Mouse (Mus musculus): ENCODE data around the gene Efcab12. TPM values are rescaled to one million over a fixed set of nuclear protein-coding genes. Genes with fewer than 3 reads are reported as not detected.
"Not testable (repeated sequence)": the region's sequence is repeated elsewhere in the genome, so short reads cannot be mapped to it uniquely, and the experiment has no call there.

The Efcab12 gene
- polyA plus RNA-seq, 1 experiment from 2014 or later: 0.53 TPM

DNA sequence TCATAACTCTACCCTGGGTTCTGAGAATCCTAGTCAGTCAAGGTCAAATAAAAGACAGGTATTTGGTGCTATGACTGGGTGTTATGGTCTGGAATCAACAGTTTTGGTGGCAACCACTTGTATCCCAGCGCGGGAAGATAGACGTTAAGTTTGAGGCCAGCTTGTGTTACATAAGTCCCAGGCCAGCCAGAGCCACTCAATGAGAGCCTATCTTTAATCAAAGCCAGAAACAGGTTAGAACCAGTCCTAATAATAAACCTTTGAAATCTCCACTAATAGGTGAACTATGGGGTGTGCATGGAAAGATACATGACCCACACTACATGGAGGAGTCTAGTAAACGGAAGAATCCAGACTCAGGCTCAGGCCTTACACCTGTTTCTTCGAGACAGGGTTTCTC, 533 bp upstream of the Efcab12 start:
- H3K27ac ChIP-seq: peak overlapping the region; percentile 48; the same call in 1 of the 2 replicates
- WGBS: 61% methylated on average over 5 of the region's 5 CpGs
- peaks cover 22% of the 10 kb centered on the region for H3K36me3 ChIP-seq
- no peaks in the 10 kb centered on the region for H3K27me3 ChIP-seq
- peak overlapping the region; percentile 85 for H3K4me2 ChIP-seq
- H3K9me3 ChIP-seq (replicated peaks): no peaks in the 10 kb centered on the region
- ATAC-seq (replicated peaks; ENCODE audit: insufficient number of reproducible peaks, insufficient read depth, low FRiP score, low read depth): no peak
- H3K4me1 ChIP-seq (replicated peaks): peaks cover 12% of the 10 kb centered on the region
- H3K9ac ChIP-seq: no peak overlapping the region
- peak overlapping the region; percentile 54 for H3K4me3 ChIP-seq

DNA sequence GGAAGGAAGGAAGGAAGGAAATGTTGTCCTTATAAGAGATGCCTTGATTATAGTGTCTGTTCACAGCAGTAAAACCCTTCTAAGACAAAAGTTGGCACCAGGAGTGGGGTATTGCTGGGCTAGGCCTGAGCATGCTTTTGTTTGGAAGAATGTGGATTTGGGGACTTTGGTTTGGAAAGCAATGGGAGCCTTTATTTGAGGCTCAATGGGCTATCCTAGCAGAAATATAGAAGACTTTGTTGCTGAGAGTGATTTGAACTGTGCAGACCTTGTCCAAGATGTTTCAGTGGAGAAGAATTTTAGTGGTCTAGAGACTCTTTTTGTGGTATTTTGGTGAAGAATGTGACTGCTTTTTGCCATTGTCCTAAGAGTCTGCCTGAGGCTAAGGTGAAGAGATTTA, 4.4 kb downstream of the Efcab12 start:
- H3K9me3 ChIP-seq (replicated peaks): no peaks in the 10 kb centered on the region
- H3K9ac ChIP-seq: no peak overlapping the region
- H3K4me1 ChIP-seq (replicated peaks): peaks cover 12% of the 10 kb centered on the region
- ATAC-seq (replicated peaks; ENCODE audit: insufficient number of reproducible peaks, insufficient read depth, low FRiP score, low read depth): no peak
- H3K27ac ChIP-seq: no peak overlapping the region
- no peak overlapping the region for H3K4me2 ChIP-seq
- H3K36me3 ChIP-seq: no peaks in the 10 kb centered on the region
- H3K27me3 ChIP-seq: no peaks in the 10 kb centered on the region
- H3K4me3 ChIP-seq: no peak overlapping the region

DNA sequence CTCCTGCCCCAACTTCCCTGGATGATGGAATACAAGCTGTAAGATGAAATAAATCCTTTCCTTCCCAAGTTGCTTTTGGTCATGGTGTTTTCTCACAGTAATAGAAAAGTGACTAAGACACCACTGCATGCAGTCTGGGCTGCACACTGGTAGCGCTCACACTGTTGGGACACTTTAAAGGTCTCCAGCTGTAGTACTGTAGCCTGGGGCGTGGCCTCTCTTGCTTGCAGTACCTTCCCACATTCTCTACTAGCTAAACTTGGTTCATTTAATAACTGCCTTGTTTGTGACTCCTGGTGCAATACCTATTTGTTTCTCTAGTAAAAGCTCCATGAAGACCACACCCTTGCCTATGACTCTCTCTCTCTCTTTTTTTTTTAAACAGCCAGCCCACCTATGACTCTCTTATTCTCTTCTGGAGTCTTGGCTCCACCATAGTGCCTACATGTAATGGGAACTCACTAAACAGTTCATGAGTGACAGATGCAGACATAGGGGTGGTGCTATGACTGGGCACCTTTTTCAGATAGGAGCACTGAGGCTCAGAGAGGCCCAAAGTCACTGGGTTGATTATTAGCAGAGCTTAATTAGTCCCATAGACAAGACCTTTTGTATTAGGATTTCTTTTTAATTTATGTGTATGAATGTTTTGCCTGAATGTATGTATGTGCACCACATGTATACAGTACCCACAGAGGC, 5.9 kb downstream of the Efcab12 start:
- Histone ChIP-seq H3K4me3 (no peak overlapping the region), H3K36me3 (no peaks in the 10 kb centered on the region), H3K4me1 (replicated peaks) (no peaks in the 10 kb centered on the region), H3K9me3 (replicated peaks) (no peaks in the 10 kb centered on the region), H3K4me2 (no peak overlapping the region), H3K27me3 (no peaks in the 10 kb centered on the region), H3K9ac (no peak overlapping the region), H3K27ac (no peak overlapping the region)
- WGBS: 87% methylated on average over 2 of the region's 2 CpGs
- no peak for ATAC-seq (replicated peaks; ENCODE audit: insufficient number of reproducible peaks, insufficient read depth, low FRiP score, low read depth)

DNA sequence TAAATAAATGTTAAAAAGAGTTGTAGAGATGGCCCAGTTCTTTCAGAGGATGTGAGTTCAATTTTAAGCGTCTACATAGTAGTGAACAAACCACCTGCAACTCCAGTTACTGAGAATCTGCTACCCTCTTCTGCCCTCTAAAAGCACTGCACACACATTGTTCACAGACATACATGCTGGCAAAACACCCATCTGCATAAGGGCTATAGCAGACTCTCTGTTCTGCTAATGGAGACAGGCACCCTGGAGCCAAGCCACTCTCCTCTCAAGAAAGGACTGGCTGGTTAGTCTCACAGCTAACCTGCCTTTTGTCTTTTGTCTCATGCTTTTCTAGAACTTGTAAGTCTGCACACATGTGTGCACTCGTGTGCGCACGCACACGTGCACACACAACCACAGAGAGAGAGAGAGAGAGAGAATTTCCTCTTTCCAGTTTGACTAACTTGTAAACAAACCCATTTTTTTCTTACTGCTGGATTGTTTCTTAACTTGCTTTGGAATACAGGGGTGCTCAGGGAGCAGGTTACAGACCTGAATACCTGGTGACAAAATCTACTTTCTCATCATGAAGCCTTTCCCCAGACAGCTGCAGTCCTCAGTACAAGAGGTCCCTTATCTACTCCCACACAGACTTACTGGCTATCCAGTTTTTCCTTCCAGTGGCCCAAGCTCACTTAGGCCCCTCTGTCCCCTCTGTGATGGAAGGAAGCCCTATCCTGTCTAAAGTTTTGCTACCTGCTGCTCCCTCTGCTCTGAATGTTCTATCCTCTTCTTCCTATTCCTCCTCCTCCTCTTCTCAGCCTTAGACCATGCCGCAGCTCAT, 7.2 kb downstream of the Efcab12 start:
- Histone ChIP-seq H3K36me3 (no peaks in the 10 kb centered on the region), H3K4me2 (no peak overlapping the region), H3K9ac (no peak overlapping the region), H3K4me1 (replicated peaks) (no peaks in the 10 kb centered on the region), H3K9me3 (replicated peaks) (no peaks in the 10 kb centered on the region), H3K27ac (no peak overlapping the region), H3K4me3 (no peak overlapping the region), H3K27me3 (no peaks in the 10 kb centered on the region)
- WGBS: 85% methylated on average over 6 of the region's 6 CpGs
- no peak for ATAC-seq (replicated peaks; ENCODE audit: insufficient number of reproducible peaks, insufficient read depth, low FRiP score, low read depth)

DNA sequence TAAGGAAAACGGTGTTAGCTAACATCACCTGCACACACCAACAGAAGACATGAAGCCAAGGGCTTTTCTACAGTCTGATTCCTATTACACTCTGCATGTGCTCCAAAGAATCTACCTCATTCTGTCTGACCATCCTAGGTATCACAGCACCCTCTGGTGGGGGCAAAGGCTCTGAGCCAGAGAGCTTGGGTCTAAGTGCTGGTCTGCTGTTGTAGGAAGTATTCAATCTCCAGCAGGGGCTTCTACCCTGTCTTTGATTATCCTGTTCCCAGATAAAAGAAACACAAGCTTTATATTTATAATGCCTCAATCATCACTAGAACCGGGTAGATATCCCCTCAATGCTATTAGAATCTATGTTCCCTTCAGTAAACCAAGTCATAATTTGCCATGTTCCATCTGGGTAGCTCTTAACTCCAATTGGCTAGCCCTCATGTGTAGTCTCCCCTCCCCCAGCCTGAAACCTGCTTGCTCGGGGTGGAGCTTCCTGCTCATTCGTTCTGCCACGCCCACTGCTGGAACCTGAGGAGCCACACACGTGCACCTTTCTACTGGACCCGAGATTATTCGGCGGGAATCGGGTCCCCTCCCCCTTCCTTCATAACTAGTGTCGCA, 14.3 kb downstream of the Efcab12 start:
- ATAC-seq (replicated peaks; ENCODE audit: insufficient number of reproducible peaks, insufficient read depth, low FRiP score, low read depth): peak; percentile 89
- 3% methylated on average over 5 of the region's 11 CpGs for WGBS
- H3K4me2 ChIP-seq: peak overlapping the region; percentile 59
- not testable (repeated sequence) for H3K36me3 ChIP-seq; H3K9ac ChIP-seq; H3K27me3 ChIP-seq; H3K9me3 ChIP-seq (replicated peaks); H3K27ac ChIP-seq; H3K4me1 ChIP-seq (replicated peaks)
- H3K4me3 ChIP-seq: peak overlapping the region; percentile 33

DNA sequence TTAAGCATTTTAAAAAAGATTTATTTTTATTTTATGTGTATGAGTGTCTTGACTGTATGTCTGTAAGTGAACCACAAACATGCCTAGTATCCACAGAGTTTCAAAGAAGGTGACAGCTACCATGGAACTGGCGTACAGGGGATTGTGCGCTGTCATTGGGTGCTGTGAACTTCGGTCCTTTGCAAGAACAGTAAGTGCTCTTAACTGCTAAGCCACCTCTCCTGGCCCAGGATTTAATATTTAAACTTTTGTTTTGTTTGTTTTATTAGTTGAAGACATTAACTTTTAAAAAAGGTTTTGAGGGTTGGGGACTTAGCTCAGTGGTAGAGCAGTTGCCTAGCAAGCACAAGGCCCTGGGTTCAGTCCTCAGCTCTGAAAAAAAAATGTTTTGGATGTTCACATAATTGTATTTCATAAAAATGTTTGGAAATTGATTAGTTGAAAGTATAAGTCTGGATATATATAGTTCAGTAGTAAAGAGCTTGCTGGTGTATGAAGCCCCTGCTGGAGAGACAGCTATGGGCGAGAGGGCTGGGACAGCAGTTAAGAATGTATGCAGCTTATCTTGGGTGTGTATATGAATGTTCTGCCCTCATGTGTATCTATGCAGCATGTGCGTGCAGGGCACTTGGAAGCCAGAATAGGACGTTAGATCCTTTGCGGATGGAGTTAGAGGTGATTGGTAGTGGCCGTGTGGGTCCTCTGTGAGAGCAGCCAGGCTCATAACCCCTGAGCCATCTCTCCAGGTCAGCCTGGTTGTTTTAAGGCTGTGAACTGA, 16.8 kb downstream of the Efcab12 start:
- H3K4me1 ChIP-seq (replicated peaks): peaks cover 7% of the 10 kb centered on the region; the same call in 1 of the 2 replicates
- no peak for ATAC-seq (replicated peaks; ENCODE audit: insufficient number of reproducible peaks, insufficient read depth, low FRiP score, low read depth)
- no peak overlapping the region for H3K4me2 ChIP-seq
- no peak overlapping the region for H3K27ac ChIP-seq
- H3K9ac ChIP-seq: no peak overlapping the region
- H3K9me3 ChIP-seq (replicated peaks): no peaks in the 10 kb centered on the region
- no peak overlapping the region for H3K4me3 ChIP-seq
- H3K36me3 ChIP-seq: no peaks in the 10 kb centered on the region
- no peaks in the 10 kb centered on the region; the same call in 1 of the 2 replicates for H3K27me3 ChIP-seq
- 79% methylated on average over 8 of the region's 8 CpGs for WGBS

DNA sequence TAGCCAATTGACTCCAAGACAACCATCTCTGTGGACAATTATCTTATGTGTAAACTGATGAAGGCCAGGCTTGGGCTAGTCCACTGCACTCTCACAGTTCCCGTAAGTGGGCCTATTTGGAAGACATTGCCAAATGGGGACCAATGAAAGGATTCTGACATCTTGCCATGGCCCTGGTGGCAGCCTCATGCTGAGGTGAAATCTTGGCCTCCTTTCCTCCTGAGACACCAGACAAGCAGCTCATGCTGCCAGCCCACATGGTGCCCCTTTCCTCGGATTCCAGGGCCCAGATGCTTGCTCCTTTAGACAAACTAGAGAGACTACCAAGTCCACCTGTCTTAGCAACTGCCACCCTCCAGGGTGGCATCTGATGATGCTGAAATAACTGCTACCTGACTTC, 20.1 kb downstream of the Efcab12 start:
- Histone ChIP-seq H3K4me1 (replicated peaks) (peaks cover 11% of the 10 kb centered on the region), H3K9ac (no peak overlapping the region), H3K9me3 (replicated peaks) (no peaks in the 10 kb centered on the region), H3K27ac (no peak overlapping the region), H3K4me2 (no peak overlapping the region), H3K4me3 (no peak overlapping the region), H3K36me3 (no peaks in the 10 kb centered on the region), H3K27me3 (no peaks in the 10 kb centered on the region; the same call in 1 of the 2 replicates)
- no peak for ATAC-seq (replicated peaks; ENCODE audit: insufficient number of reproducible peaks, insufficient read depth, low FRiP score, low read depth)
- 68% methylated on average over 2 of the region's 2 CpGs for WGBS

DNA sequence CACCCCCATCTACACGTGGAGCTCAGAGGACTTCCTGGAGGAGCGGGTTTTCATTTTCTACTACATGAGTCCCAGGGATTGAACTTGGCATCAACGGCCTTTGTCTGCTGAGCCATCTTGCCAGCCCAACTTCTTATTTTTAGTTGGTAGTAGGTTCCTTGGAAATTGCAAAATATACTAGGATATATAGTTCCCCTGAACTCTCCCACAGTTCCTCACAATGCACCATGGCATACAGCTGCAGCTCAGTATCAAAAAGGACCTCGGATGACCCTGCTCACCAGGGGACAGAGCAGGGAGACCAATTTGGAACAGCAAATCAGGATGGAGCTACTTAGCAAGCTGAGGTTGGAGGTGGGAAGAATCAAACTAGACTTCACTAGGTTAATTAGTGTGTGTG, 23.2 kb downstream of the Efcab12 start:
- H3K27me3 ChIP-seq: no peaks in the 10 kb centered on the region
- no peaks in the 10 kb centered on the region for H3K36me3 ChIP-seq
- H3K27ac ChIP-seq: no peak overlapping the region
- no peak overlapping the region for H3K4me3 ChIP-seq
- 69% methylated on average over 4 of the region's 4 CpGs for WGBS
- no peak overlapping the region for H3K9ac ChIP-seq
- H3K4me1 ChIP-seq (replicated peaks): peaks cover 11% of the 10 kb centered on the region
- ATAC-seq (replicated peaks; ENCODE audit: insufficient number of reproducible peaks, insufficient read depth, low FRiP score, low read depth): no peak
- no peaks in the 10 kb centered on the region for H3K9me3 ChIP-seq (replicated peaks)
- H3K4me2 ChIP-seq: no peak overlapping the region

DNA sequence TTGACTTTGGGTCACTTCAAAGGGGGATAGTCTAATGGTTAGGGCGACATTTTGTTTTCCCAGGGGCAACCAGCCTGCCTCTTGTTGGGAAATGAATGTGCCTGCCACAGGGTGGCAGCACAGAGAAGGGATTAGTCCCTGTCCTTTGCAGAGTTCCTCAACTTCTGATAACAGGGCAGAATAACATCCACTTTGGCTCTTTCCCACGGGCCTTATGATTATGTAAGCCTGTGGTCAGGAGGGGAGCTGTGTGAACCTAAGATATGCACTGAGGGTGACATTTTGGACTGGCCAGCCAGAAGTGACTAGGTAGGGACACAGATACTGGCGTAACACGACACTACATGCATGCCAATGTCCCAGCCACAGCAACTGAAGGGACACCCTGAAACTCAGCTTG, 24.1 kb downstream of the Efcab12 start:
- Histone ChIP-seq H3K27me3 (no peaks in the 10 kb centered on the region), H3K27ac (no peak overlapping the region), H3K4me1 (replicated peaks) (peaks cover 11% of the 10 kb centered on the region), H3K36me3 (no peaks in the 10 kb centered on the region), H3K9ac (no peak overlapping the region), H3K9me3 (replicated peaks) (no peaks in the 10 kb centered on the region), H3K4me3 (no peak overlapping the region), H3K4me2 (no peak overlapping the region)
- 26% methylated on average over 4 of the region's 4 CpGs for WGBS
- 0 out of 2 replicates have a peak, but pooled peaks have one; percentile 39 for ATAC-seq (replicated peaks; ENCODE audit: insufficient number of reproducible peaks, insufficient read depth, low FRiP score, low read depth)

DNA sequence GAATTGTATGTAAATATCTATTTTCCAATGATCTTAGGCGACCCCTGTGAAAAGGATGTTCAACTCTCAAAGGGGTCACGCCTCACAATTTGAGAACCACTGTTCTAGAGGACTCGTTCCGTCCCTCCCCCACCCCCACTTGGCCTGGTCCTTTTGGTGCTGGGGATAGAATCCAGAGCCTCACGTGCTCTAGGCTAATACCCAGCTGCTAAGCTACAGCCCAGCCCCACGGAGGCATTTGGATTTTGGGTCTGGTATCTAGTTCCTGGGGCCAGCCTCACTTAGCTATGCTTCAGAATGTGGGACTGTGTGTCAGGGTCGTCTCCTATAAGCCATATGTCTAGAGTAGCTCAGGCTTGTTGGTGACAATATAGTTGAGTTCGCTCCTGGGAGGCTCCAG, 26.6 kb downstream of the Efcab12 start:
- no peak overlapping the region for H3K4me3 ChIP-seq
- no peak overlapping the region for H3K27ac ChIP-seq
- H3K4me2 ChIP-seq: no peak overlapping the region
- WGBS: 64% methylated on average over 8 of the region's 8 CpGs
- no peaks in the 10 kb centered on the region for H3K27me3 ChIP-seq
- H3K36me3 ChIP-seq: peaks cover 8% of the 10 kb centered on the region
- H3K9ac ChIP-seq: no peak overlapping the region
- peaks cover 20% of the 10 kb centered on the region for H3K4me1 ChIP-seq (replicated peaks)
- H3K9me3 ChIP-seq (replicated peaks): no peaks in the 10 kb centered on the region
- no peak for ATAC-seq (replicated peaks; ENCODE audit: insufficient number of reproducible peaks, insufficient read depth, low FRiP score, low read depth)
